Mouse (Mus musculus): Measurements from ENCODE around the gene Tnfaip2.

The Tnfaip2 gene

GRCm38 (mm10) chr12:111479917-111480316 lies 37.6 kb downstream of the Tnfaip2 start:
- no peak for DNase-seq

DNA sequence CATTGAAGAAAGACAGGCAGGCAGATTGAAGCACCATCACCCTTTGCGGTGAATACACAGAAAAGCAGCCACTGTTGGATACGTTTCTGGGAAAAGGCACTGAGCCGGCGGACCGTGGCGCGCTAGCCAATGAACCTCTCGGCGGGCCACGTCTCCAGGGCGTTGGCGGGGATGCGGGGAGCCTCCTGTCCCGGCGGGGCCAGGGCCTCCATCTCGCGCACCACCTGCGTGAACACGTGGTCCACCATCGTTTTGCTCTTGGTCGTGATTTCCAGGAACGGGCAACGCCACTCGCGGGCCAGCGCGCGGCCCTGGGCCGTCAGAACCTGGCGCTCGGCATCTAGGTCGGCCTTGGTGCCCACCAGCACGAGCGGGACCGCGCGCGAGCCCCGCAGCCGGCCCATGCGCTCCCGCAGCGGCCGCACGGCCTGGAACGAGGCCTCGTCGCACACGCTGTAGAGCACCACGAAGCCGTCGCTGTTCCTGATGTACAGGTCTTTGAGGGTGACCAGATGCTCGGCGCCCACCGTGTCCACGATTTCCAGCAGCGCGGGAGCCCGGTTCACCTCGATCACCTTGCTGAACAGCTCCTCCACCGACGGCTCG lies 42.9 kb downstream of the Tnfaip2 start:
- no peak for DNase-seq

GRCm38 (mm10) chr12:111485652-111486306 lies 43.5 kb downstream of the Tnfaip2 start, which contains the start of gene Gm266:
Gene Gm266, minus strand, starts transcription at chr12:111485823.
- no peak for DNase-seq

- DNase-seq: no peak
These were observed 44.2 kb downstream of the Tnfaip2 start for GRCm38 (mm10) chr12:111486455-111486854.

- DNase-seq: no peak
These were observed 47.1 kb downstream of the Tnfaip2 start for GRCm38 (mm10) chr12:111489261-111489865.

- no peak for DNase-seq
These were observed 52.7 kb downstream of the Tnfaip2 start for GRCm38 (mm10) chr12:111494931-111495330.

GRCm38 (mm10) chr12:111497076-111497475 lies 54.8 kb downstream of the Tnfaip2 start:
- no peak for DNase-seq

GRCm38 (mm10) chr12:111499617-111500016 lies 57.3 kb downstream of the Tnfaip2 start:
- no peak for DNase-seq

- no peak for DNase-seq
These were observed 58.5 kb downstream of the Tnfaip2 start for GRCm38 (mm10) chr12:111500725-111501124.

DNA sequence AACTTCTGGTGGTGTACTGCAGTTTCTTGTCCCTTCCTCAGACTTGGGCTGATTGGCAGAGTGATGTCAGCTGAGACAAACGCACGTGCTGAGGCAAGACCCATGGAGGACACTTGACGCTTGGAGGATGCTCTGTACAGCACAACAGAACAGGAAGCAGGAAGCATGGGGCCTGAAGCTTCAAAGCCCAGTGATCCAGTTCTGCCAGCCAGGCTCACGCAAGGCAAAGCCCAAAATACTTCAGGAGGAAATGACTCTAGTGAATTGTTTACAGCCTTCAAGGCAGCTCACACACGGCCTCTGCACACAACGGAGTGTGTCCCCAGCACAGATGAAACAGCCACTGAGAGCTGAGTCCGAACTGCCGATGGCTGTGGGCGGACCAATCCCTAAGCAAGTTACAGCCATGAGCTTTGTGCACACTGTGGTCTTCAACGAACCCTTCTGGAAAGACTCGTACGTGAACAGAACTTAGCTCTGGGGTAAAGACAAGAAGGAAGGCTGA lies 60.8 kb downstream of the Tnfaip2 start:
- no peak for DNase-seq

GRCm38 (mm10) chr12:111503571-111503970 lies 61.3 kb downstream of the Tnfaip2 start:
- DNase-seq: no peak
